Mouse (Mus musculus) myocyte (in vitro differentiated cells): ENCODE measurements around the gene Arhgef3. TPM values are rescaled to one million over a fixed set of nuclear protein-coding genes. Genes with fewer than 3 reads are reported as not detected.

ENCODE experiments used
- H3K27me3 ChIP-seq: one replicate; pipeline ENCODE4 v1.6.1; 2011; ENCODE audit not compliant: control insufficient read depth, insufficient read depth, insufficient read length
- H3K36me3 ChIP-seq: one replicate; pipeline ENCODE4 v1.6.1; 2011; ENCODE audit not compliant: control insufficient read depth, insufficient read depth
- H3K4me2 ChIP-seq: one replicate; pipeline ENCODE4 v1.6.1; 2011; ENCODE audit warnings: low read depth, control low read depth
- H3K4me3 ChIP-seq: one replicate; pipeline ENCODE4 v1.5.1; 2011; ENCODE audit warnings: mild to moderate bottlenecking, control low read depth, moderate library complexity
- H3K79me2 ChIP-seq: one replicate; pipeline ENCODE4 v1.6.1; 2011; ENCODE audit not compliant: control insufficient read depth, insufficient read depth
- H3ac ChIP-seq: one replicate; pipeline ENCODE4 v1.6.1; 2011; ENCODE audit not compliant: control insufficient read depth, insufficient read length
- CEBPB ChIP-seq: IDR thresholded peaks from 2 replicates; pipeline ENCODE4 v1.6.1; 2011; ENCODE audit warnings: mild to moderate bottlenecking, moderate library complexity; ENCODE audit not compliant: poor library complexity, insufficient read depth, severe bottlenecking
- E2F4 ChIP-seq: IDR thresholded peaks from one replicate; pipeline ENCODE4 v1.6.1; 2011; ENCODE audit warnings: mild to moderate bottlenecking, control low read depth, moderate library complexity; ENCODE audit not compliant: insufficient read depth
- MAX ChIP-seq: IDR thresholded peaks from one replicate; pipeline ENCODE4 v1.6.1; 2011; ENCODE audit warnings: low read depth, mild to moderate bottlenecking, control low read depth
- MYOD1 ChIP-seq, 3 experiments: IDR thresholded peaks; one replicate each; pipeline ENCODE4 v1.6.1; 2011; ENCODE audit warnings: control low read depth in 2 of 3, low read depth in 2 of 3, mild to moderate bottlenecking in 2 of 3, moderate library complexity in 1 of 3; ENCODE audit not compliant: insufficient read length in 2 of 3, control insufficient read depth in 1 of 3
- MYOG ChIP-seq, 3 experiments: IDR thresholded peaks; one replicate each; pipeline ENCODE4 v1.6.1; 2011; ENCODE audit warnings: control low read depth in 2 of 3, low read depth in 2 of 3, mild to moderate bottlenecking in 2 of 3; ENCODE audit not compliant: insufficient read length in 2 of 3, control insufficient read depth in 1 of 3, insufficient read depth in 1 of 3
- POLR2A ChIP-seq: IDR thresholded peaks from one replicate; pipeline ENCODE4 v1.6.1; 2011; ENCODE audit warnings: low read depth, mild to moderate bottlenecking, control low read depth, moderate library complexity; ENCODE audit not compliant: insufficient read length
- POLR2AphosphoS2 ChIP-seq: IDR thresholded peaks from one replicate; pipeline ENCODE4 v1.6.1; 2011; ENCODE audit warnings: low read depth, control low read depth; ENCODE audit not compliant: insufficient read length
- REST ChIP-seq: IDR thresholded peaks from one replicate; pipeline ENCODE4 v1.6.1; 2011; ENCODE audit warnings: mild to moderate bottlenecking, control low read depth, moderate library complexity; ENCODE audit not compliant: insufficient read depth, insufficient read length
- SRF ChIP-seq: IDR thresholded peaks from one replicate; pipeline ENCODE4 v1.6.1; 2011; ENCODE audit warnings: low read depth; ENCODE audit not compliant: control insufficient read depth, insufficient read length
- TCF12 ChIP-seq: IDR thresholded peaks from one replicate; pipeline ENCODE4 v1.6.1; 2011; ENCODE audit warnings: mild to moderate bottlenecking, control low read depth; ENCODE audit not compliant: poor library complexity, insufficient read depth, severe bottlenecking
- TCF3 ChIP-seq: IDR thresholded peaks from one replicate; pipeline ENCODE4 v1.6.1; 2011; ENCODE audit warnings: low read depth, control low read depth; ENCODE audit not compliant: insufficient read length
- USF1 ChIP-seq: IDR thresholded peaks from one replicate; pipeline ENCODE4 v1.6.1; 2011; ENCODE audit warnings: low read depth, mild to moderate bottlenecking, control low read depth, moderate library complexity
- polyA plus RNA-seq: library from polyadenylated mRNA; unstranded; fragments of >200 nt; fragmentation: generic; extraction: Trizol; gene quantifications from one replicate; pipeline ENCODE4 v1.2.1, GENCODE M21; 2012; ENCODE audit warnings: missing spikeins

Arhgef3 gene
- polyA plus RNA-seq, 1 experiment, result 6.6 TPM

GRCm38 (mm10) chr14:27171175-27171830 is 56.6 kb downstream of the Arhgef3 start:
- Histone ChIP-seq H3K36me3 (no peaks in the 10 kb centered on the region), H3ac (no peak overlapping the region), H3K4me3 (no peak overlapping the region), H3K27me3 (no peaks in the 10 kb centered on the region), H3K79me2 (no peaks in the 10 kb centered on the region), H3K4me2 (no peak overlapping the region)
- no peak for TF ChIP-seq POLR2AphosphoS2
- no peak for TF ChIP-seq MYOG (IDR thresholded peaks at IDR 0.05; ENCODE audit: control insufficient read depth in 1 of 3, insufficient read depth in 1 of 3, insufficient read length in 2 of 3, low read depth in 2 of 3)
- no peak for TF ChIP-seq USF1
- TF ChIP-seq MYOD1 (IDR thresholded peaks at IDR 0.05; ENCODE audit: control insufficient read depth in 1 of 3, insufficient read length in 2 of 3, low read depth in 2 of 3), result no peak
- TF ChIP-seq SRF, result no peak
- no peak for TF ChIP-seq MAX
- TF ChIP-seq E2F4, result no peak

DNA sequence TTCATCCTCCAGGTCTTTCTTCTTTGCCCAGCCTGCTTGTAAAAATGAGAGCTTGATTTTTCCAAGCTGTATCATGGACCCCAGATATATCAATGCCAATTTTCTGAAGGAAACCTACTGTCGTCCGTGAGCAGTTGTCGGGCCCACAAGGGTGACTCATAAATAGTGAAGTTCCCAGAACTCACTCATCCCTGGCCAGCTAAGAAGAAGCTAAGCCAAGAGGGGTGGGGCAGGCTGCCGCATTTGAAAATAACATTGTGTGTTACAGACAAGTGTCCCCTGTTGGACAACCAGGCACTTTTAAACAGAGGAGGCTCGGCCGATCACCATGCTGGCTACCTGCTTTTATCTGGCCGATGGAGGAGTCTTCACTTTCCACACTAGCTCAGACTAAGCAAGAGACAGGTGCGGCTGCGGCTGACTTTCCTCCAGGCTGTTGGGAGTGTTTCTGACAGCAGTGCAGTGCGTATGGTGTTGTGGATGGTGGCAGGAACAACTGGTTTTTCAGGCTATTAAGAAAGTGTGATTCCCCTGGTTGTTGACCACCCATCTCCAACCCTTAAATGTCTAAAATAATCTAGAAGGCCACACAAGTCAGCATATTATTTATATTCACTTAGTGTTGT is 58.6 kb downstream of the Arhgef3 start:
- Histone ChIP-seq H3K4me3 (no peak overlapping the region), H3K27me3 (no peaks in the 10 kb centered on the region), H3K36me3 (no peaks in the 10 kb centered on the region), H3K4me2 (peak overlapping the region; percentile 79), H3ac (no peak overlapping the region), H3K79me2 (no peaks in the 10 kb centered on the region)
- no peak for TF ChIP-seq TCF3
- peak in 2 of 3 experiments; percentile 65 to 72 for TF ChIP-seq MYOD1 (IDR thresholded peaks at IDR 0.05; ENCODE audit: control insufficient read depth in 1 of 3, insufficient read length in 2 of 3, low read depth in 2 of 3)
- TF ChIP-seq REST, result no peak
- TF ChIP-seq MYOG (IDR thresholded peaks at IDR 0.05; ENCODE audit: control insufficient read depth in 1 of 3, insufficient read depth in 1 of 3, insufficient read length in 2 of 3, low read depth in 2 of 3), result peak; percentile 16 to 77 (median 34)
- TF ChIP-seq TCF12, result no peak
- TF ChIP-seq POLR2A, result no peak

DNA sequence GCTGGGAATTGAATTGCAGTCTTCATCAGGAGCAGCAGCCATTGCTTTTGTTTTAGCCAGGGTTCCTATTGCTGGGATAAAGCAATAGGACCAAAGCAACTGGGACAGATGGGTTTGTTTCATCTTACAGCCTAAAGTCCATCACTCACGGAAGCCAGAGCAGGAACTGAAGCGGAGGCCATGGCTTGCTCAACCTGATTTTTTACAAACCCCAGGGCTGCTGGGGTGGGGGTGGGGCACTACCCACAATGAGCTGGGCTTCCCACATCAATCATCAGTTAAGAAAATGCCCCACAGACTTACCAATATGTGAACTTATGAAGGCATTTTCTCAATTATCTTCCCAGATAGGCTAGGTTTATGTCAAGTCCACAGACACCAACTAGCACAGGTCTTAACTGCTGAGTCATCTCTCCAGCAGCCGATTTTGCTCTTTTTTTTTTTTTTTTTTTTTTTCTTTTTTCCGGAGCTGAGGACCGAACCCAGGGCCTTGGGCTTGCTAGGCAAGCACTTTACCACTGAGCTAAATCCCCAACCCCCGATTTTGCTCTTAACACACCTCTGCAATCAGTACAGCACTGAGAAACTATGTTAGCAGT is 59.6 kb downstream of the Arhgef3 start:
- H3K4me2 ChIP-seq, result peak overlapping the region; percentile 79
- H3K4me3 ChIP-seq, result no peak overlapping the region
- H3K27me3 ChIP-seq, result no peaks in the 10 kb centered on the region
- H3K79me2 ChIP-seq, result no peaks in the 10 kb centered on the region
- no peak for TF ChIP-seq POLR2A
- no peak for TF ChIP-seq CEBPB
- TF ChIP-seq POLR2AphosphoS2, result no peak
- no peak for TF ChIP-seq MAX
- TF ChIP-seq TCF3, result no peak
- no peak for TF ChIP-seq MYOG (IDR thresholded peaks at IDR 0.05; ENCODE audit: control insufficient read depth in 1 of 3, insufficient read depth in 1 of 3, insufficient read length in 2 of 3, low read depth in 2 of 3)
- TF ChIP-seq TCF12, result no peak
- TF ChIP-seq USF1, result no peak
- TF ChIP-seq REST, result no peak
- no peaks in the 10 kb centered on the region for H3K36me3 ChIP-seq
- no peak overlapping the region for H3ac ChIP-seq

DNA sequence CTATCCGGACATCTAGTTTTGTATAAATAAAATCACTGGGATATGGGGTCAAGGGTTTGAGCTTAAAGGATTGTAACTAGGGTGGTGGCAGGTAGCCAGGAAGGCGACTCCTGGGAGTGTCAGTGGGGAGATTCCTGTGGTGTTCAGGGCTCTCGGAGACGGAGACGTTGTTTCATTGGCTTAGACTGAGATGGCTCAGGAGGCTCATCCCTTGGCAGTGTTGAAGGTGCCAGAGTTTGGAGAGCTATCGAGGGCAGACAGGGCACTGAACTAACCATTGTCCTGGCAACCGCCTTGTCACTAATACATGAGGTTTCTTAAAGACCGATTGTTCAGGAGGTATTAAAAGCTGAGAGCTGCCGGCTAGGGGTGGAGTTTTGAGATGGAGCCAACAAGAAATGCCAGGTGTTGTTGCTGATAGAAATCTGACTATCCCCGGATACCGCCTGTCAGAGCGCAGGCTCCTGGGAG is 60.2 kb downstream of the Arhgef3 start:
- TF ChIP-seq MAX (no peak), MYOD1 (IDR thresholded peaks at IDR 0.05; ENCODE audit: control insufficient read depth in 1 of 3, insufficient read length in 2 of 3, low read depth in 2 of 3) (peak in 2 of 3 experiments; percentile 45 to 51)
- H3K27me3 ChIP-seq, result no peaks in the 10 kb centered on the region
- H3K4me3 ChIP-seq, result no peak overlapping the region
- no peak overlapping the region for H3ac ChIP-seq
- H3K36me3 ChIP-seq, result no peaks in the 10 kb centered on the region
- no peaks in the 10 kb centered on the region for H3K79me2 ChIP-seq
- peak overlapping the region; percentile 79 for H3K4me2 ChIP-seq

GRCm38 (mm10) chr14:27175343-27175742 is 60.6 kb downstream of the Arhgef3 start:
- peak overlapping the region; percentile 79 for H3K4me2 ChIP-seq
- no peak overlapping the region for H3K4me3 ChIP-seq
- no peaks in the 10 kb centered on the region for H3K36me3 ChIP-seq
- H3K27me3 ChIP-seq, result no peaks in the 10 kb centered on the region
- no peaks in the 10 kb centered on the region for H3K79me2 ChIP-seq
- TF ChIP-seq MAX, result no peak
- TF ChIP-seq MYOD1 (IDR thresholded peaks at IDR 0.05; ENCODE audit: control insufficient read depth in 1 of 3, insufficient read length in 2 of 3, low read depth in 2 of 3), result peak; percentile 13 to 89 (median 83)
- TF ChIP-seq TCF12, result peak; percentile 68
- no peak for TF ChIP-seq USF1
- TF ChIP-seq TCF3, result no peak
- TF ChIP-seq POLR2AphosphoS2, result no peak
- TF ChIP-seq SRF, result no peak
- TF ChIP-seq MYOG (IDR thresholded peaks at IDR 0.05; ENCODE audit: control insufficient read depth in 1 of 3, insufficient read depth in 1 of 3, insufficient read length in 2 of 3, low read depth in 2 of 3), result peak; percentile 56 to 88 (median 64)
- TF ChIP-seq REST, result no peak
- H3ac ChIP-seq, result no peak overlapping the region
